Mouse (Mus musculus) liver, embryonic 14.5 days (tissue): ENCODE measurements around the gene 2900011O08Rik.

ENCODE experiments used
- CTCF ChIP-seq: IDR thresholded peaks from 2 replicates; pipeline ENCODE4 v1.5.1; 2016; ENCODE audit warnings: antibody characterized with exemption, low read depth, control low read depth
- EP300 ChIP-seq: IDR thresholded peaks from 2 replicates; pipeline ENCODE4 v1.6.1; 2016; ENCODE audit warnings: antibody characterized with exemption, low read depth

- TF ChIP-seq CTCF (no peak), EP300 (no peak)
These were observed 42.7 kb downstream of the 2900011O08Rik start for GRCm38 (mm10) chr16:14029072-14029471.
